Mouse (Mus musculus): ENCODE measurements at regions not wholly inside any gene's neighbourhood (a gene's known extent, or its start where the extent isn't known, plus 50 kb on each side); places are given as distances from the start of the nearest gene placed in this dataset.
A peak's percentile ranks its signal among the peaks of the same experiment; 100 is the strongest.

GRCm38 (mm10) chr11:92743191-92743590, 354.6 kb upstream of the Car10 start:
- H3K36me3 ChIP-seq: no peaks in the 10 kb centered on the region
- H3K4me3 ChIP-seq: no peak overlapping the region
- WGBS: 52% methylated on average over 2 of the region's 2 CpGs
- no peaks in the 10 kb centered on the region for H3K9me3 ChIP-seq
- no peak for ATAC-seq (ENCODE audit: low FRiP score)
- H3K4me2 ChIP-seq: no peak overlapping the region
- no peaks in the 10 kb centered on the region for H3K4me1 ChIP-seq (replicated peaks)
- no peak overlapping the region for H3K27ac ChIP-seq
- no peaks in the 10 kb centered on the region for H3K27me3 ChIP-seq
- no peak overlapping the region for H3K9ac ChIP-seq

- Histone ChIP-seq H3K9me3 (no peaks in the 10 kb centered on the region), H3K4me3 (no peak overlapping the region), H3K27ac (no peak overlapping the region), H3K36me3 (no peaks in the 10 kb centered on the region), H3K4me1 (replicated peaks) (no peaks in the 10 kb centered on the region), H3K27me3 (no peaks in the 10 kb centered on the region), H3K9ac (no peak overlapping the region), H3K4me2 (no peak overlapping the region)
- no peak for ATAC-seq (ENCODE audit: low FRiP score)
- 70% methylated on average over 5 of the region's 5 CpGs for WGBS
These were observed 339.4 kb upstream of the Car10 start for GRCm38 (mm10) chr11:92758383-92758964.

GRCm38 (mm10) chr11:92769936-92770335, 327.9 kb upstream of the Car10 start:
- Histone ChIP-seq H3K4me2 (no peak overlapping the region), H3K36me3 (no peaks in the 10 kb centered on the region), H3K4me3 (no peak overlapping the region), H3K4me1 (replicated peaks) (no peaks in the 10 kb centered on the region), H3K9ac (no peak overlapping the region), H3K9me3 (no peaks in the 10 kb centered on the region), H3K27ac (no peak overlapping the region), H3K27me3 (no peaks in the 10 kb centered on the region)
- 85% methylated on average over 4 of the region's 4 CpGs for WGBS
- no peak for ATAC-seq (ENCODE audit: low FRiP score)

- 57% methylated on average over 9 of the region's 9 CpGs for WGBS
These were observed 324.8 kb upstream of the Car10 start for GRCm38 (mm10) chr11:92772916-92773569.

GRCm38 (mm10) chr11:92773570-92773929, 324.3 kb upstream of the Car10 start:
- H3K36me3 ChIP-seq: no peaks in the 10 kb centered on the region
- peak overlapping the region; percentile 81 for H3K27ac ChIP-seq
- no peak overlapping the region for H3K4me2 ChIP-seq
- no peaks in the 10 kb centered on the region for H3K27me3 ChIP-seq
- H3K4me1 ChIP-seq (replicated peaks): no peaks in the 10 kb centered on the region
- ATAC-seq (ENCODE audit: low FRiP score): no peak
- 86% methylated on average over 4 of the region's 4 CpGs for WGBS
- no peak overlapping the region for H3K4me3 ChIP-seq
- no peaks in the 10 kb centered on the region for H3K9me3 ChIP-seq
- no peak overlapping the region for H3K9ac ChIP-seq

More at GRCm38 (mm10) chr11:92772916-92773569, 324.8 kb upstream of the Car10 start:
- H3K36me3 ChIP-seq: no peaks in the 10 kb centered on the region
- H3K4me2 ChIP-seq: 0 out of 2 replicates have a peak overlapping the region, but pooled peaks have one; percentile 1
- H3K9ac ChIP-seq: 0 out of 2 replicates have a peak overlapping the region, but pooled peaks have one; percentile 29
- H3K27ac ChIP-seq: peak overlapping the region; percentile 81
- H3K27me3 ChIP-seq: no peaks in the 10 kb centered on the region
- no peak overlapping the region for H3K4me3 ChIP-seq
- H3K9me3 ChIP-seq: no peaks in the 10 kb centered on the region
- H3K4me1 ChIP-seq (replicated peaks): no peaks in the 10 kb centered on the region
- ATAC-seq (ENCODE audit: low FRiP score): peak; percentile 59; the same call in 1 of the 2 replicates

GRCm38 (mm10) chr11:92774780-92775179, 323.0 kb upstream of the Car10 start:
- no peak overlapping the region for H3K4me3 ChIP-seq
- no peak overlapping the region for H3K27ac ChIP-seq
- ATAC-seq (ENCODE audit: low FRiP score): no peak
- no peaks in the 10 kb centered on the region for H3K4me1 ChIP-seq (replicated peaks)
- no peak overlapping the region for H3K9ac ChIP-seq
- H3K4me2 ChIP-seq: no peak overlapping the region
- H3K9me3 ChIP-seq: no peaks in the 10 kb centered on the region
- no peaks in the 10 kb centered on the region for H3K27me3 ChIP-seq
- 15% methylated on average over 3 of the region's 3 CpGs for WGBS
- H3K36me3 ChIP-seq: no peaks in the 10 kb centered on the region

- Histone ChIP-seq H3K4me1 (replicated peaks) (no peaks in the 10 kb centered on the region), H3K9ac (no peak overlapping the region), H3K4me3 (no peak overlapping the region), H3K27me3 (no peaks in the 10 kb centered on the region), H3K9me3 (no peaks in the 10 kb centered on the region), H3K4me2 (no peak overlapping the region), H3K36me3 (no peaks in the 10 kb centered on the region), H3K27ac (no peak overlapping the region)
- 65% methylated on average over 4 of the region's 4 CpGs for WGBS
- ATAC-seq (ENCODE audit: low FRiP score): no peak
These were observed 298.6 kb upstream of the Car10 start for GRCm38 (mm10) chr11:92799267-92799666.
